Mouse (Mus musculus) small intestine, adult 2 months (tissue): ENCODE measurements around the gene Phldb2.

Experiments
- CTCF ChIP-seq: fragments of 200-500 bp; IDR thresholded peaks from 2 replicates; pipeline ENCODE4 v1.5.1; 2012; ENCODE audit warnings: low read depth, mild to moderate bottlenecking, control low read depth, inconsistent platforms, low read length, moderate library complexity, mixed read lengths; ENCODE audit not compliant: insufficient replicate concordance, insufficient read length; ENCODE audit errors: extremely low read depth
- POLR2A ChIP-seq: fragments of 200-500 bp; IDR thresholded peaks from 2 replicates; pipeline ENCODE4 v1.6.1; 2012; ENCODE audit warnings: low read depth, mild to moderate bottlenecking, control low read depth, inconsistent platforms, low read length, moderate library complexity

- peak; percentile 35; the same call in 1 of the 2 replicates for TF ChIP-seq CTCF
- TF ChIP-seq POLR2A, result no peak
Observed at GRCm38 (mm10) chr16:45711263-45711662, 242.1 kb downstream of the Phldb2 start.
